Mouse (Mus musculus) spleen, adult 18-20 months (tissue): ENCODE data around the gene Zc3h7a.
"Not testable (repeated sequence)": the region's sequence is repeated elsewhere in the genome, so short reads cannot be mapped to it uniquely, and the experiment has no call there.

Experiments
- DNase-seq, 2 experiments: peaks; one replicate each; pipeline ENCODE4 v3.0.0; 2022; ENCODE audit warnings: mixed read lengths in 2 of 2

The Zc3h7a gene

DNA sequence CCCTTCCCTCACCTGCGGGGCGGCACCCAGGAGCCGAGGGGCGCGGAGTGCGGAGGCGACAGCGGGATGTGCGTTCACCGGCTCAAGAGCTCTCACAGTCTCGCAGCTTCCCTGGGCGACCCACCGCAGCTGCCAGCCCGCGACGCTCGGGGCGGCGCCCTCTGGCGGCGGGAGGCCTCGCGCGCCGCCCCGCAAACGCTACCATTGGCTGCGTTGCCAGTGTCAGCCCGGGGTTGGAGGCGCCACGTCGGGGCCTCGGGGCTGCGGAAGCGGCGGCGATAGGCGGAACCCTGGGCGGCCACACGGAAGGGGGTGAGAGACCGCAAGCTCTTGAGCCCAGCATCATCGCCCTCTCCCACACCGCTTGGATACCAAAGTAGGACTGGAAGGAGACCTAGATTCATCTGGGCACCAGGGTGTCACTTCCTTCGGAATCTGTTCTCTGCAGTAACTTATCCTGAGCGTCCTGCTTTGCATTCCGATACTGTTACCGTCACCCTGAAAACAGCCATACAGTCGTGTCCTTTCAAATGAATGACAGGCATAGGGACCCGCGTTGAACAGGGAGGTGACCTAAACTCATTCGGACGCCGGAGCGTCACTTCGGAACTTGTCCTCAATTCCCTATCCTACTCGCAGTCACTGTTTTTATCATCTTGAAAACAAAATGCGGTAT, at the start of gene Zc3h7a:
Zc3h7a (minus strand) TSS at position 186 of the 676 bp plus-strand sequence.
- peak; percentile 88 for DNase-seq

DNA sequence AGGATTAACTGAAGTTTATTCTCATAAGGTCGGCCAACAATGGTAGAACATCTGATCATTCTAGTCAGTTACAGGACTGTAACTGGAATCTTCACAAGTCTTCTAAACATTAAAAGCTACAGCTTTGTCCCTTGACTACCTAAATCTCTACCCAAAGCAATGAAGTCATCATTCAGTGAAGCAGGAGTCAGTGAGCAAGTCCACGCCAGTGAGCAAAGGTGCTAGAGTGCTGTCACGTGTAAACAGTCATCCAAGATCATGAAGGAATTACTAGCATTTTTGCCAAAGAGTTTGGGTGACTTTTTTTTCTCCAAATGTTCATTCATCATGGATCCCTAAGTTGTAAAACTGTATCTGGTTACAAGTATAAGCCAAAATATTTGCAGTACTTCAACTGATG, 41.6 kb upstream of the Zc3h7a start:
- DNase-seq = no peak

DNA sequence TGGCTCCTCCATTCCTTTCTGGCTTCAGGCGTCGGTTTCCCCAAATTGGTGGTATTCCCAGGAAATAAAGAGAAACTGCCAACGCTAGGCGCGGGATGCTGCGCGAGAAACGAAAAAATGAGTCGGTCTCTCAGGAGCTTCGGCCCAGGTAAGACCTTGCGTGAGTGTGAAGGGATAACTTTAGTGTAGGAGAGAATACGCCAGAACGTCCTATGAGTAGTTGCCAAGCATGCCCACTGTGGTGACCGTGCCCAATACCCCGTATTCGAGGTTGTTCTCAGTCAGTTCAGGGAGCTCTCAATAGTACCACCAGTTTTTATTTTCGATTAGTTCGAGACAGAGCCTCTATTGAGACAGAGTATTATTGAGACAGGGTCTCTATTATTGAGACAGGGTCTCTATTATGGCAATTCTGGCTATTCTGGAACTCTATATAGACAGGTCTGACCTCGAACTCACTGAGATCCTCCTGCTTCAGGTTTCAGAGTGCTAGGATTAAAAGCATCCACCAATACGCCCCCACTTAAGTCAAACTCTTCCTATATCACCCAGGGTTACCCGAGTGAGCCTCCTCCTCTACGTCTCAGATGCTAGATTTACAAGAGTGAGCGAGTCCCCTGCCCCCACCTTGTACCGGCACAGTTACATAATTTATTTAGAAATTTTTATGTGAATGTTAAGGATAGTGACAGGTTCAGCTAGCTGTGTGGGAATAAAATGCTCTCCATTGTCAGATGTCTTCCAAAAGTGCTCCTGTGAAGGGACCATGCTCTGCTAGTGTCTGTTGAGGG, 27.6 kb upstream of the Zc3h7a start:
- DNase-seq = no peak

DNA sequence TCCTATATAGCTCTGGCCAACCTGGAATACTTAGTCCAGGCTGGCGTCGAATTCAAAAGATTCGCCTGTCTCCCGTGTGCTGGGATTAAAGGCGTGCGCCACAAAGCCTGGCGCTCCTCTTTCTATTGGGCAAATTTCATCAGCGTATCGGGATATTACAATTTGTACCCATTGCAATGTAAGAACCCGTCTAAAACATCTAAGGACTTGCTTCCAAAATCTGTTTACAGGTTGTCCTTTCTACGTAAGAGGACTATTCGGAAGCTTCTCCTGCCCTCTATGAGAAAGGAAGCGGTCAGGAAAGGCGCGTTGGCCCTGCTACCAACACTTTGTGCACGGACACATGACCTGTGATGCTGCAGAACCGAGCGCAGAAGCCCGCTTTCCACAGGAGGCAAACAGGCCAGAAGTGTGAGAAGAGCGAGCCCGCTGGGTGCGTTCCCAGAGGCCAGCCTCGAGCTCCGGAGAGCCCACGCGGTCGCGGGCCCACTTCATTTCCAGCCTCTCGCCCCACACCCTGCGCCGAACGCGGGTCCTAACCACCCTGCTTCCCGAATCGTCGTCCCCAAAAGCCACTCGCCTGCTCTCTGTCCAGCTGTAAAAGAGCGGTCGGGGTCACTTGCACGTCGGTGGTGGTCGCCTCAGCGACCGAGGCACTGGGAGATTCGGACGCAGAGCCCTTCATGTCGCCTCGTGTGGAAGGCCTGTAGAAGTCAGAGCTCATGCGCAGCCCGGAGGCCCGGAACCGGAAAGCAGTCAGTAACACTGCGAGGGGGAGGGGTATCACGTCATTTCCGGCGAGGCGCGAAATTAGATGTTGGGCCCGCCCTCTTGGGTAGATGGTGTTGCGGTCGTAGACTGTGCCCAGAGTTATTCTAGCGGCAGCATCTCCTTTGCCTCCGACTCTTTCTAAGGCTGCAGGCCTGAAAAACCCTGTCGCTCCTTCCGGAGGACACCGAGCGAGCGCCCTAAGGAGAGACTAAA, 26.7 kb upstream of the Zc3h7a start, which contains the start of gene Rsl1d1:
Rsl1d1 (minus strand) TSS at position 761 of the 984 bp plus-strand sequence.
- peak; percentile 80 to 85 for DNase-seq

GRCm38 (mm10) chr16:11201740-11202394, 25.7 kb upstream of the Zc3h7a start:
- no peak for DNase-seq

GRCm38 (mm10) chr16:11200247-11200646, 24.1 kb upstream of the Zc3h7a start:
- no peak for DNase-seq

- no peak for DNase-seq
Measured at GRCm38 (mm10) chr16:11198467-11198866, 22.3 kb upstream of the Zc3h7a start.

DNA sequence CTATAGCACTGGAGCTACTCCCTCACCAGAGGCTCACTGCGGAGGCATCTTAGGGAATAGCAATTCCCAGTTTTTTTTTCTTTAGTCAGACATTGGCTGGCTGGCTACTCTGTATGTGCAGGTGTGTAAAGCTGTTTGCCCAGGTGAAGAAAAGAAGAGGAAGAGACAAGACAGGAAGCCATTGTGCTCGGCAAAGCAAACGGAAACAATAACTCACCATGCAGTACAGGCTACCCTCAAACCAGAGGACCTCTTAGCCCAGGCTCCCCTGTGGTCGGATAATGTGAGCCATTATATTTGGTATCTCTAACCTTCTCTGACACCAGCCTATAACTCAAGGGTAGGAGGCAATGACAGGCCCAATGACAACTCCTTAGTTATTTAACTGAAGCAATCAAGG, 20.9 kb upstream of the Zc3h7a start:
- DNase-seq = no peak

DNA sequence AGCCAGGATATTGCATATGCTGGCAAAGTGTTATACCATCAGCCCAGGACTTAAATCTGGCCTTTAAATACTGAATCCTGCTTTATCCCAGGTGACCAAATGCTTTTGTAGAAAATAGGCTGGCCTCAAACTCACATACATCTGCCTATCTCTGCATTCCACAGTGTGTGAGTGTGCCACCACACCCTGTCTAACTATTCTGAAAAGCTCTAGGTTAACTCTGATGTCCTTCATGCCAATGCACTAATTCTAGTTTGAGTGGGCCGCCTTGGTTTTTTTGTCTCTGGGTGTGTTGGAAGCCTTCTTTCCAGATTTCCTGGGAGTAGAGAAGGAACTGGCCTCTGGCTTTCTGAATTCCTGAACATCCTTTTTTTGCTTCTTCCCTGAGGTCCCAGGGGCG, 17.0 kb upstream of the Zc3h7a start:
- no peak for DNase-seq

GRCm38 (mm10) chr16:11190150-11190549, 14.0 kb upstream of the Zc3h7a start:
- no peak for DNase-seq

DNA sequence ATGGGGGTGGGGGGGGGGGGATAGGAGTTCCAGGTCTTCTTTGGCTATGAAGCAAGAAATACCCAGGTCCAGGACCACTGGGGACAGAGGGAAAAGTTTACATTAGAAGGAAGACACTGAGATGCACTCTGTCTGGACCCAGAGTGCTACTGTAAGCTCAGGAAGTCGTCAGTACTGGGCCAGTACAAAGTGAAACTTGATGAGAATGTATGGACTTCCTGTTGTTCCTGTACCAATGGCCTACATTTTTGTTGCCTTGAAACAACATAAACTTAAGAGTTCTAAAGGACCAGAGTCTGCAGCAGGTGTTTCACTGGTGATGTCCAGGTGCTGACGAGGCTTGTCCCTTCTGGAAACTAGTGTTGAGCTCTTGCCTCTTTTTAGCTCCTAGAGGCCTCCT, 1.2 kb upstream of the Zc3h7a start:
- no peak for DNase-seq

DNA sequence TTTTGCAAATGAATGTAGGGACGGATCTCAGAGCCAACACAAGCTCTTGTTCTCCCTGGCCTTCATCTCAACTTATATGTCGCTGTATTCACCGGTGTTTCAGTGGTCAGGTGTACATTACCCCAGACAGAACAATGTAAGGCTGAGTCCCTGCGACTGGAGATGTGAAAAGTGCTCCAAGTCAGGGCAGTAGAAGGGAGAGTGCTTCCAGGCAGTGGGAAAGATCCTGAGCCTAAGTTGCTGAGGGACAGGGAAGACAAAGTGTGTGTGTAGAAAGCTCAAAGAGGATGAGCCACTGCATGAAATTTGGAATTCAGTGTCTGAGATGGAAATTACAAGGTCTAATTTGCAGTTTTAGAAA, 671 bp upstream of the Zc3h7a start:
- no peak for DNase-seq

GRCm38 (mm10) chr16:11175489-11176207, 545 bp downstream of the Zc3h7a start:
- peak; percentile 41 to 60 for DNase-seq

- DNase-seq = peak in 1 of 2 experiments; percentile 12
Measured at GRCm38 (mm10) chr16:11175100-11175488, 1.1 kb downstream of the Zc3h7a start.

DNA sequence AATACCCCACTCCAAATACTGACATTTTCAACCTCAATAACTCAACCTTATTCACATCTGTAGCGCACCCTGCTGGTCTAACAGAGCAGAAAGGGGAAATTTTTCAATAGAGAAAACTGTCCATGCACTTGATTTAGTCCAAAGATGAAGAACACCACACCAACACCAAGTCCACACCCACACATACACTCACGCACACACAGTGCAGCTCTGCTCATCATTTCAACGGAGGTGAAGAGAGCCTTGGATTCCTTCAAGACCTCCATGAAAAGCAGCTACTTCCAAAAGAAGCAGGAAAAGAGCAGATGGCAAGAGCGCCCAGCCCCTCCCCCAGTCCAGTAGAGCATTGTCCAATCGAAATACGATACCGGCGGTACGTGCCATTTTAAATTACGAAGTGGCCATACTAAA, 1.5 kb downstream of the Zc3h7a start:
- DNase-seq = peak; percentile 10 to 62

GRCm38 (mm10) chr16:11171679-11172078, 4.5 kb downstream of the Zc3h7a start:
- no peak for DNase-seq

- no peak for DNase-seq
Measured at GRCm38 (mm10) chr16:11166431-11166830, 9.8 kb downstream of the Zc3h7a start.

DNA sequence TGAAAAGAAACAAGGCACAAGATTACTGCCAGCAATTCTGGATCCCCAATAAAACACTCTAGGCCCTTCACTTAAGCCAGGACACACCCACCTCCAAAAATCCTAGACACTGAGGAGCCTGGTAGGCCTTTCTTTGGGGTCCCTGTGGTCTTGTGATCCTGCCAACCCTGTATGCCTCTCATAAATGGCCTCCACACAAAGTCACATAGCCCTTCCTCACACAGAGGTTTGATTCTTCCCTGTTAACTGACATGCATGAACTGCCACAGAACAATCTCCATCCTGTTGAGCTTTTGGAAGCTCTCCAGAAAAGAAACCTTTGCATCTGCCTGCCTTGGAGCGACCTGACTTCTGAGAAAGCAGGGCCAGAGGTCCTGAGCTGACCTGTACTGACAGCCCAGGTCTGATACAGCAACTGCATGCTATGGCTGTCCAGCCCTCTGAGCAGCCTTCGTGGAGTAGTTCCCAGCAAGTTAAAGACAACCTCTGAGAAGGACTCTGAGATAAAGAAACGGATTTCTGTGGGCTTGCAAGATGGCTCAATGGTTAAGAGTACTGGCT, 11.4 kb downstream of the Zc3h7a start:
- no peak for DNase-seq

DNA sequence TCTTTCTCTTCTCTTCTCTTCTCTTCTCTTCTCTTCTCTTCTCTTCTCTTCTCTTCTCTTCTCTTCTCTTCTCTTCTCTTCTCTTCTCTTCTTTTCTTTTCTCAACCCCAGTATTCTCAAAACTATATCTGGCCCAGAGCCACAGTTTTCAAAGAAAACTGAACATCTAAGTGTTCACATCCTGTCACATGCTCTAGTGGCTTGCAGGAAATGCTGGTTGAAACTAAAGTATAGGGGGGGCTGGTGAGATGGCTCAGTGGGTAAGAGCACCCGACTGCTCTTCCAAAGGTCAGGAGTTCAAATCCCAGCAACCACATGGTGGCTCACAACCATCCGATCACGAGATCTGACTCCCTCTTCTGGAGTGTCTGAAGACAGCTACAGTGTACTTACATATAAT, 18.5 kb downstream of the Zc3h7a start:
- DNase-seq = not testable (repeated sequence)

DNA sequence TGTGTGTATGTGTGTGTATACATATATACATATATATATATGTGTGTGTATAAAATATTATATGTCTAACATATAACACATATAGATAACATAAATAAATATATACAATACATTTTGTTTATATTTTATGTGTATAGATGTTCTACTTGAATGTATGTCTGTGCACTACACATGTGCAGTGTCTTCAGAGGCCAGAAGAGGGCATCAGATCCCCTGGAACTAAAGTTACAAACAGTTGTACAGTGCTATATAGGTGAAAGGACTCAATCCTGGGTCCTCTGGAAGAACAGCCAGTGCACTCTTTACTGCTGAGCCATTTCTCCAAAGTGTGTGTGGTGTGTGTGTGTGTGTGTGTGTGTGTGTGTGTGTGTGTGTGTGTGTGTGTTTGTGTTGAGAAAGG, 21.7 kb downstream of the Zc3h7a start:
- no peak for DNase-seq

GRCm38 (mm10) chr16:11143706-11144483, 32.3 kb downstream of the Zc3h7a start:
- peak; percentile 100 for DNase-seq
